Mouse (Mus musculus): Measurements from ENCODE around the gene Hspb1.

DNA sequence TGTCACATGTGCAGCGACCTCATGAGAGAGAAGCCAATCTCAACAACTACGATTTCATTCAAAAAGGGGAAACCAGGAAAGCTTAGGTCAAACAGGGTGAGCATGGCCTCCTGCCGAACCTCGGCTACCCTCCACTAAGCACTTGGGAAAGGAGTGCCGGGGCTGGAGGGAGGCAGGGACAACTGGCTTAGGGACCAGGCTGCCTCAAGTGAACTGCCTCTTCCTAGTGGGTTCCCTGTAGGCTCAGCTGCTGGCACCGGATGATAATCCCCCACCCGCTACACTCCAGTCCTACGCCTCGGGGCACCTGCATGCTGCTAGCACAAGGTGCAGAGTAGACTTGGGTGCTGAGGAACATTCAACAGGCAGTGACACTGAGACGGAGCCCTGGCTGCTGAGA is 21.9 kb downstream of the Hspb1 start:
- no peak for TF ChIP-seq POLR2A (IDR thresholded peaks at IDR 0.05; ENCODE audit: borderline replicate concordance, extremely low read depth, insufficient read depth, insufficient read length, poor library complexity, severe bottlenecking)
- no peak for TF ChIP-seq CTCF (IDR thresholded peaks at IDR 0.05; ENCODE audit: borderline replicate concordance, extremely low read depth, insufficient read depth, insufficient read length)

All from brain, embryonic 14.5 days (tissue).